Mouse (Mus musculus) megakaryocyte, embryonic 14.5 days (primary cell): Measurements from ENCODE around the gene Morn1.

Experiments
- FLI1 ChIP-seq: IDR thresholded peaks from 2 replicates; pipeline ENCODE4 v1.6.1; 2012; ENCODE audit warnings: low read length, inconsistent platforms, mixed read lengths
- GATA1 ChIP-seq: IDR thresholded peaks from 3 replicates; pipeline ENCODE4 v1.6.1; 2012; ENCODE audit warnings: mixed read lengths, low read length, inconsistent platforms, borderline replicate concordance

DNA sequence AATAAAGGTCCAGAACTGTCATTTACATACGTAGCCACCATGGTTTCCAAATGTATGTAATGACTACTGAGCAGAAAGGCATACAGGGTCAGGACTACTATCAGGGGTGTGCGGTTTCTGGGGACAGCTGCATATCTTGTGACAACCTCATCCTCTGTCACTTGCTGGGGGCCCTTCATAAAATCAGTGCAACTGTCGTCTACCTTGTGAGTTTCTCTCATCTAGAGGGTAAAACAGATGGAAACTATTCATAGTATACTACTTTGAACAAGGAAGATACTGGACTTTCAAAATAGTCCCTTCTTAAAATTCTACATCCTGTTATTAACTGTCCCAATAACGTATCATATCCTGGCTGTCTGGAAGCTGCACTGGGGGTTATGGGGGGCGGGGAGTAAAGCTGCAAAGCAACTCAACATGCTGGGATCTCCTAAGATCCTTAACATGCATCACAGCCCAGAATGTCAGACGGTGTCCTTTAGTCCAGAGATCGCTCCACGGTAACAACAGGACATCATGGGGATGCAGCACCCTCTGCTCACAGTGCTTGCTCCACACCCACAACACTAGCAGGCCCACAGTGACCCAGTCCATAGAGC, 84.3 kb downstream of the Morn1 start:
- TF ChIP-seq FLI1, result no peak
- no peak for TF ChIP-seq GATA1
